ENCODE assay signal across 24 mouse cellular contexts in genomic region chr9:45274635-45275034, GRCm38 (mm10). TPM values are rescaled to one million over a fixed set of nuclear protein-coding genes. Genes with fewer than 3 reads are reported as not detected.
A peak's percentile ranks its signal among the peaks of the same experiment; 100 is the strongest.
DNase-seq lines count a peak whose midpoint lies in the region; ATAC-seq and TF ChIP-seq lines count a peak whose summit lies in the region.
"Had no signal": no experiment of that assay in that cellular context is flagged by ENCODE, and none has a peak within 500 bp of the region (broad histone marks: within the 10 kb centered on the region; RNA-seq: fewer than 3 reads in every experiment).

No protein-coding gene starts in this region.

- no peaks in the 10 kb centered on the region for H3K36me3 ChIP-seq in liver, embryonic 11.5 days (ENCODE audit: control insufficient read depth, insufficient read depth, low read length)
- H3K36me3 ChIP-seq in liver, embryonic 15.5 days (replicated peaks) = no peaks in the 10 kb centered on the region
- no peaks in the 10 kb centered on the region for H3K36me3 ChIP-seq in hindbrain, embryonic 16.5 days (ENCODE audit: control insufficient read depth, insufficient read depth, low read length)
- H3K36me3 ChIP-seq: embryonic facial prominence, embryonic 15.5 days; forebrain, embryonic 10.5 days; limb, embryonic 12.5 days; midbrain, embryonic 15.5 days had no signal

- no peak for TF ChIP-seq CTCF in gastrocnemius, adult 2 months (IDR thresholded peaks at IDR 0.05)

- peak; percentile 62 for ATAC-seq in liver, embryonic 11.5 days (replicated peaks; ENCODE audit: low FRiP score)
- peak; percentile 71 for ATAC-seq in liver, embryonic 15.5 days (ENCODE audit: insufficient read depth)
- peak; percentile 38; the same call in 1 of the 2 replicates for ATAC-seq in megakaryocyte-erythroid progenitor cell, adult 5-6 weeks (replicated peaks; ENCODE audit: low FRiP score, low TSS enrichment, poor library complexity, severe bottlenecking)
- ATAC-seq in hindbrain, embryonic 16.5 days = no peak
- ATAC-seq: hindbrain, postnatal 0 days; midbrain, embryonic 15.5 days had no signal

- H3K4me2 ChIP-seq in liver, embryonic 11.5 days = no peak overlapping the region
- no peak overlapping the region for H3K4me2 ChIP-seq in liver, embryonic 15.5 days
- no peak overlapping the region for H3K4me2 ChIP-seq in hindbrain, embryonic 16.5 days (ENCODE audit: low read length)
- H3K4me2 ChIP-seq: embryonic facial prominence, embryonic 15.5 days; limb, embryonic 12.5 days; lung, embryonic 14.5 days; midbrain, embryonic 15.5 days had no signal

- intact Hi-C loops in left cerebral cortex, postnatal 36 days (cut with DNase I) = no loop called here
- intact Hi-C loops in gastrocnemius, adult 2 months (cut with DNase I) = no loop called here

- H3K27ac ChIP-seq in liver, embryonic 11.5 days (ENCODE audit: low read depth, low read length) = peak overlapping the region; percentile 50; the same call in 1 of the 2 replicates
- peak overlapping the region; percentile 36 for H3K27ac ChIP-seq in liver, embryonic 15.5 days (replicated peaks)
- H3K27ac ChIP-seq in hindbrain, embryonic 16.5 days (ENCODE audit: low read depth, low read length) = no peak overlapping the region
- no peak overlapping the region for H3K27ac ChIP-seq in gastrocnemius, adult 2 months
- H3K27ac ChIP-seq: embryonic facial prominence, embryonic 15.5 days; forebrain, embryonic 10.5 days; heart, adult 2 months; hindbrain, postnatal 0 days; kidney, postnatal 0 days; limb, embryonic 12.5 days; midbrain, embryonic 15.5 days had no signal

- WGBS in liver, embryonic 11.5 days = 60% methylated on average over 2 of the region's 2 CpGs
- 31% methylated on average over 2 of the region's 2 CpGs for WGBS in liver, embryonic 15.5 days (ENCODE audit: insufficient replicate concordance)
- 90% methylated on average over 2 of the region's 2 CpGs for WGBS in hindbrain, embryonic 16.5 days

- no peak overlapping the region for H3K9ac ChIP-seq in liver, embryonic 11.5 days (ENCODE audit: low read depth, low read length)
- H3K9ac ChIP-seq in liver, embryonic 15.5 days = no peak overlapping the region
- H3K9ac ChIP-seq in hindbrain, embryonic 16.5 days (ENCODE audit: low read depth, low read length) = no peak overlapping the region
- H3K9ac ChIP-seq: embryonic facial prominence, embryonic 15.5 days; limb, embryonic 12.5 days; lung, embryonic 14.5 days; midbrain, embryonic 15.5 days had no signal

- no peaks in the 10 kb centered on the region for H3K9me3 ChIP-seq in liver, embryonic 11.5 days (ENCODE audit: control insufficient read depth, low read length)
- no peaks in the 10 kb centered on the region for H3K9me3 ChIP-seq in liver, embryonic 15.5 days (replicated peaks)
- H3K9me3 ChIP-seq in hindbrain, embryonic 16.5 days (ENCODE audit: control insufficient read depth, low read length) = no peaks in the 10 kb centered on the region
- H3K9me3 ChIP-seq: embryonic facial prominence, embryonic 15.5 days; forebrain, embryonic 10.5 days; limb, embryonic 12.5 days; midbrain, embryonic 15.5 days had no signal

- DNase-seq in liver, embryonic 11.5 days (ENCODE audit: low spot score) = no peak
- DNase-seq in liver = no peak
- DNase-seq in brain, adult 2 months (ENCODE audit: low read depth, low spot score) = peak; percentile 26
- no peak for DNase-seq in left cerebral cortex, postnatal 36 days (ENCODE audit: low spot score in 2 of 2)
- no peak for DNase-seq in gastrocnemius, adult 2 months
- DNase-seq: adrenal gland, adult 2 months; cerebellum, adult 11-12 months; cerebellum, postnatal 14 days; heart, adult 2 months; kidney, adult 11 months; lung, embryonic 14.5 days; thymus, postnatal 25 days had no signal

- H3K4me1 ChIP-seq in liver, embryonic 11.5 days (replicated peaks; ENCODE audit: control insufficient read depth, insufficient read depth, low read length) = peaks cover 22% of the 10 kb centered on the region
- peaks cover 22% of the 10 kb centered on the region for H3K4me1 ChIP-seq in liver, embryonic 15.5 days (replicated peaks)
- H3K4me1 ChIP-seq in hindbrain, embryonic 16.5 days (ENCODE audit: control insufficient read depth, insufficient read depth, low read depth, low read length) = no peaks in the 10 kb centered on the region
- H3K4me1 ChIP-seq: embryonic facial prominence, embryonic 15.5 days; forebrain, embryonic 10.5 days; limb, embryonic 12.5 days; midbrain, embryonic 15.5 days had no signal

- peaks cover under 1% of the 10 kb centered on the region for H3K27me3 ChIP-seq in liver, embryonic 11.5 days (replicated peaks; ENCODE audit: control insufficient read depth, insufficient read depth, low read length)
- peaks cover 14% of the 10 kb centered on the region for H3K27me3 ChIP-seq in liver, embryonic 15.5 days
- peaks cover 2% of the 10 kb centered on the region for H3K27me3 ChIP-seq in hindbrain, embryonic 16.5 days (replicated peaks; ENCODE audit: control insufficient read depth, insufficient read depth, low read length)

- H3K4me3 ChIP-seq in liver, embryonic 11.5 days (ENCODE audit: low read depth, low read length) = no peak overlapping the region
- H3K4me3 ChIP-seq in liver, embryonic 15.5 days (replicated peaks) = no peak overlapping the region
- H3K4me3 ChIP-seq in hindbrain, embryonic 16.5 days (ENCODE audit: low read length) = no peak overlapping the region
- no peak overlapping the region for H3K4me3 ChIP-seq in gastrocnemius, adult 2 months
- H3K4me3 ChIP-seq: embryonic facial prominence, embryonic 15.5 days; forebrain, embryonic 10.5 days; heart, adult 2 months; limb, embryonic 12.5 days; midbrain, embryonic 15.5 days had no signal

RNA-seq across cellular contexts. Expression of gene Il10ra, which starts 5.7 kb away (rescaled TPM):
- 5.4 and 6.6 TPM in 2 replicates for polyA plus RNA-seq in liver, embryonic 11.5 days (2014; fragmentation: Nextera tagmentation; extraction: Ambion mirVana)
- 1.9 and 2.4 TPM in 2 replicates for polyA plus RNA-seq in liver, embryonic 15.5 days (2015; fragmentation: Nextera tagmentation; extraction: Ambion mirVana)
- 0.12 and 2.7 TPM in 2 replicates for total RNA-seq in megakaryocyte-erythroid progenitor cell, adult 5-6 weeks (2014; fragmentation: Nextera tagmentation)
- 0.30 and 1.4 TPM in 2 replicates for total RNA-seq in megakaryocyte-erythroid progenitor cell, adult 5-6 weeks (2017)
- 1 to 10 TPM; 2.9 to 3.9 TPM for total RNA-seq in left cerebral cortex, postnatal 36 days (2021)
- polyA plus RNA-seq in hindbrain, embryonic 16.5 days (2015; fragmentation: Nextera tagmentation; extraction: Ambion mirVana) = 0.70 and 0.94 TPM in 2 replicates
- total RNA-seq in gastrocnemius, adult 2 months (2021) = under 1 TPM; 0.47 to 0.54 TPM

RNA-seq across cellular contexts. Expression of gene Tmprss13, which starts 44.3 kb away (rescaled TPM):
- polyA plus RNA-seq in liver, embryonic 11.5 days (2014; fragmentation: Nextera tagmentation; extraction: Ambion mirVana) = 0.08 TPM in 1 of 2 replicates, not detected in the other
- not detected in 2 replicates for polyA plus RNA-seq in liver, embryonic 15.5 days (2015; fragmentation: Nextera tagmentation; extraction: Ambion mirVana)
- not detected in 2 replicates for total RNA-seq in megakaryocyte-erythroid progenitor cell, adult 5-6 weeks (2014; fragmentation: Nextera tagmentation)
- not detected in 2 replicates for total RNA-seq in megakaryocyte-erythroid progenitor cell, adult 5-6 weeks (2017)
- total RNA-seq in left cerebral cortex, postnatal 36 days (2021) = not detected
- polyA plus RNA-seq in hindbrain, embryonic 16.5 days (2015; fragmentation: Nextera tagmentation; extraction: Ambion mirVana) = 0.06 TPM in 1 of 2 replicates, not detected in the other
- under 1 TPM; 0.48 to 0.73 TPM for total RNA-seq in gastrocnemius, adult 2 months (2021)
- total RNA-seq: hematopoietic stem cell, adult 5-6 weeks; hindbrain, postnatal 0 days; layer of hippocampus, adult 8-10 months; left cerebral cortex, adult 8-10 months had no signal
- polyA plus RNA-seq: forebrain, embryonic 10.5 days; hindbrain, postnatal 0 days; midbrain, embryonic 15.5 days had no signal

Comparison
In these comparisons a context has a peak if more than half of its experiments do, and no peak if none do; other contexts are left out.
1. H3K27ac ChIP-seq: peak in liver, embryonic 11.5 days (single experiment) and liver, embryonic 15.5 days (single experiment); none in hindbrain, embryonic 16.5 days (single experiment) and gastrocnemius, adult 2 months (single experiment).